Mouse (Mus musculus) midbrain, embryonic 12.5 days (tissue): ENCODE results near the gene Zdhhc1. TPM values are rescaled to one million over a fixed set of nuclear protein-coding genes. Genes with fewer than 3 reads are reported as not detected.
A peak's percentile ranks its signal among the peaks of the same experiment; 100 is the strongest.

Source experiments
- ATAC-seq: fragments of 200-750 bp; cut with Nextera tagmentation; 2 replicates; pipeline ENCODE4 v1.8.0; 2017; ENCODE audit warnings: low read depth, moderate TSS enrichment, moderate library complexity; ENCODE audit not compliant: low FRiP score
- H3K27ac ChIP-seq: fragments of 300-500 bp; sonication (generic); replicated peaks from 2 replicates; pipeline ENCODE4 v1.5.1; 2016; ENCODE audit warnings: mild to moderate bottlenecking
- H3K27me3 ChIP-seq: fragments of 300-500 bp; sonication (generic); 2 replicates; pipeline ENCODE4 v1.6.1; 2016; ENCODE audit warnings: mild to moderate bottlenecking
- H3K36me3 ChIP-seq: fragments of 300-500 bp; sonication (generic); 2 replicates; pipeline ENCODE4 v1.6.1; 2016
- H3K4me1 ChIP-seq: fragments of 300-500 bp; sonication (generic); 2 replicates; pipeline ENCODE4 v1.6.1; 2016
- H3K4me2 ChIP-seq: fragments of 300-500 bp; sonication (generic); replicated peaks from 2 replicates; pipeline ENCODE4 v1.6.1; 2016; ENCODE audit warnings: mild to moderate bottlenecking, moderate library complexity
- H3K4me3 ChIP-seq: fragments of 300-500 bp; sonication (generic); 2 replicates; pipeline ENCODE4 v1.5.1; 2016; ENCODE audit warnings: mild to moderate bottlenecking
- H3K9ac ChIP-seq: fragments of 300-500 bp; sonication (generic); replicated peaks from 2 replicates; pipeline ENCODE4 v1.6.1; 2016; ENCODE audit warnings: mild to moderate bottlenecking, moderate library complexity
- H3K9me3 ChIP-seq: fragments of 300-500 bp; sonication (generic); 2 replicates; pipeline ENCODE4 v1.6.1; 2016; ENCODE audit warnings: mild to moderate bottlenecking
- whole genome bisulfite sequencing: fragments of 180-500 bp; shearing (Covaris S2); methylation state at CpG from one replicate; pipeline ENCODE4 v1.1.7; 2016; 5-methylcytosine and 5-hydroxymethylcytosine counted together
- polyA plus RNA-seq: library from polyadenylated mRNA; unstranded; fragments of >200 nt; fragmentation: Nextera tagmentation; extraction: Ambion mirVana; gene quantifications from 2 replicates; pipeline ENCODE4 v1.2.1, GENCODE M21; 2016

Zdhhc1 gene
- polyA plus RNA-seq, 1 experiment from 2014 or later = 30.9 TPM

- Histone ChIP-seq H3K27me3 (no peaks in the 10 kb centered on the region), H3K36me3 (peaks cover 37% of the 10 kb centered on the region), H3K27ac (no peak overlapping the region), H3K9ac (no peak overlapping the region), H3K4me1 (peaks cover 10% of the 10 kb centered on the region), H3K4me3 (no peak overlapping the region), H3K4me2 (no peak overlapping the region), H3K9me3 (no peaks in the 10 kb centered on the region)
- 54% methylated on average over 2 of the region's 2 CpGs for WGBS
- ATAC-seq = no peak
Observed at GRCm38 (mm10) chr8:105531774-105532173, 35.1 kb upstream of the Zdhhc1 start.

- 74% methylated on average over 3 of the region's 3 CpGs for WGBS
- Histone ChIP-seq H3K4me3 (no peak overlapping the region), H3K27ac (no peak overlapping the region), H3K27me3 (no peaks in the 10 kb centered on the region), H3K4me2 (no peak overlapping the region), H3K9ac (no peak overlapping the region), H3K36me3 (peaks cover 39% of the 10 kb centered on the region), H3K9me3 (no peaks in the 10 kb centered on the region), H3K4me1 (peaks cover 10% of the 10 kb centered on the region)
- no peak for ATAC-seq
Observed at GRCm38 (mm10) chr8:105529271-105529670, 32.6 kb upstream of the Zdhhc1 start.

GRCm38 (mm10) chr8:105528206-105528605 lies 31.5 kb upstream of the Zdhhc1 start:
- H3K4me2 ChIP-seq = no peak overlapping the region
- peaks cover 50% of the 10 kb centered on the region for H3K36me3 ChIP-seq
- H3K4me3 ChIP-seq = no peak overlapping the region
- H3K27me3 ChIP-seq = no peaks in the 10 kb centered on the region
- no peak overlapping the region for H3K27ac ChIP-seq
- ATAC-seq = no peak
- H3K4me1 ChIP-seq = peaks cover 3% of the 10 kb centered on the region; the same call in 1 of the 2 replicates
- 91% methylated on average over 1 of the region's 1 CpGs for WGBS
- no peaks in the 10 kb centered on the region for H3K9me3 ChIP-seq
- H3K9ac ChIP-seq = no peak overlapping the region

GRCm38 (mm10) chr8:105527110-105527509 lies 30.4 kb upstream of the Zdhhc1 start:
- WGBS = 85% methylated on average over 2 of the region's 2 CpGs
- H3K27me3 ChIP-seq = no peaks in the 10 kb centered on the region
- no peak overlapping the region for H3K4me3 ChIP-seq
- H3K36me3 ChIP-seq = peaks cover 61% of the 10 kb centered on the region
- H3K4me2 ChIP-seq = no peak overlapping the region
- H3K4me1 ChIP-seq = 0 out of 2 replicates have a peak, but pooled peaks cover 3% of the 10 kb centered on the region
- ATAC-seq = no peak
- no peaks in the 10 kb centered on the region for H3K9me3 ChIP-seq
- H3K27ac ChIP-seq = no peak overlapping the region
- no peak overlapping the region for H3K9ac ChIP-seq

GRCm38 (mm10) chr8:105522890-105523289 lies 26.2 kb upstream of the Zdhhc1 start:
- Histone ChIP-seq H3K4me2 (no peak overlapping the region), H3K4me1 (peaks cover 38% of the 10 kb centered on the region), H3K27me3 (peaks cover 4% of the 10 kb centered on the region; the same call in 1 of the 2 replicates), H3K9me3 (no peaks in the 10 kb centered on the region), H3K27ac (no peak overlapping the region), H3K9ac (no peak overlapping the region), H3K36me3 (peaks cover 40% of the 10 kb centered on the region), H3K4me3 (no peak overlapping the region)
- ATAC-seq = no peak
- 90% methylated on average over 9 of the region's 9 CpGs for WGBS

- ATAC-seq = no peak
- H3K27ac ChIP-seq = no peak overlapping the region; the same call in 1 of the 2 replicates
- no peak overlapping the region for H3K9ac ChIP-seq
- H3K4me1 ChIP-seq = peaks cover 42% of the 10 kb centered on the region
- H3K9me3 ChIP-seq = no peaks in the 10 kb centered on the region
- H3K27me3 ChIP-seq = peaks cover 11% of the 10 kb centered on the region
- H3K4me3 ChIP-seq = no peak overlapping the region
- H3K36me3 ChIP-seq = peaks cover 38% of the 10 kb centered on the region
- no peak overlapping the region for H3K4me2 ChIP-seq
- 83% methylated on average over 21 of the region's 21 CpGs for WGBS
Observed at GRCm38 (mm10) chr8:105521995-105522769, 25.5 kb upstream of the Zdhhc1 start.

GRCm38 (mm10) chr8:105521061-105521460 lies 24.4 kb upstream of the Zdhhc1 start:
- ATAC-seq = peak; percentile 57
- peak overlapping the region; percentile 80 for H3K27ac ChIP-seq
- 0% methylated on average over 3 of the region's 3 CpGs for WGBS
- H3K4me2 ChIP-seq = peak overlapping the region; percentile 96
- H3K9me3 ChIP-seq = no peaks in the 10 kb centered on the region
- H3K27me3 ChIP-seq = peaks cover 21% of the 10 kb centered on the region
- peak overlapping the region; percentile 34; the same call in 1 of the 2 replicates for H3K9ac ChIP-seq
- H3K4me3 ChIP-seq = peak overlapping the region; percentile 67; the same call in 1 of the 2 replicates
- H3K4me1 ChIP-seq = peaks cover 49% of the 10 kb centered on the region
- H3K36me3 ChIP-seq = peaks cover 35% of the 10 kb centered on the region

- Histone ChIP-seq H3K9me3 (no peaks in the 10 kb centered on the region), H3K27me3 (peaks cover 21% of the 10 kb centered on the region), H3K9ac (peak overlapping the region; percentile 34; the same call in 1 of the 2 replicates), H3K4me1 (peaks cover 51% of the 10 kb centered on the region), H3K4me3 (peak overlapping the region; percentile 67), H3K36me3 (peaks cover 35% of the 10 kb centered on the region), H3K4me2 (peak overlapping the region; percentile 96), H3K27ac (peak overlapping the region; percentile 80)
- ATAC-seq = no peak
- WGBS = 22% methylated on average over 5 of the region's 5 CpGs
Observed at GRCm38 (mm10) chr8:105520521-105520920, 23.8 kb upstream of the Zdhhc1 start.

- H3K27me3 ChIP-seq = peaks cover 30% of the 10 kb centered on the region
- peaks cover 51% of the 10 kb centered on the region for H3K4me1 ChIP-seq
- peak overlapping the region; percentile 67 for H3K4me3 ChIP-seq
- peak overlapping the region; percentile 96 for H3K4me2 ChIP-seq
- no peak for ATAC-seq
- 4% methylated on average over 2 of the region's 2 CpGs for WGBS
- H3K27ac ChIP-seq = peak overlapping the region; percentile 80
- peak overlapping the region; percentile 91 for H3K9ac ChIP-seq
- peaks cover 26% of the 10 kb centered on the region for H3K36me3 ChIP-seq
- H3K9me3 ChIP-seq = no peaks in the 10 kb centered on the region
Observed at GRCm38 (mm10) chr8:105519591-105519990, 22.9 kb upstream of the Zdhhc1 start.

- H3K9ac ChIP-seq = peak within 1 kb of the TSS; percentile 91
- WGBS = under 1% methylated on average over 63 of the region's 68 CpGs
- H3K27ac ChIP-seq = peak within 1 kb of the TSS; percentile 80
- H3K4me2 ChIP-seq = peak within 1 kb of the TSS; percentile 96
- peaks cover 17% of the 10 kb centered on the region for H3K36me3 ChIP-seq
- peak; percentile 63 for ATAC-seq
- H3K4me3 ChIP-seq = peak within 1 kb of the TSS; percentile 67
- H3K4me1 ChIP-seq = peaks cover 51% of the 10 kb centered on the region
- peaks cover 30% of the 10 kb centered on the region for H3K27me3 ChIP-seq
- H3K9me3 ChIP-seq = no peaks in the 10 kb centered on the region
Observed at GRCm38 (mm10) chr8:105518436-105519313, 22.0 kb upstream of the Zdhhc1 start, which contains the start of gene Hsd11b2. Hsd11b2 (plus strand) TSS chr8:105518755.

- H3K4me2 ChIP-seq = 0 out of 2 replicates have a peak overlapping the region, but pooled peaks have one; percentile 2
- no peak overlapping the region for H3K9ac ChIP-seq
- 46% methylated on average over 8 of the region's 8 CpGs for WGBS
Observed at GRCm38 (mm10) chr8:105517346-105517745, 20.6 kb upstream of the Zdhhc1 start.

More at GRCm38 (mm10) chr8:105517346-105517745, 20.6 kb upstream of the Zdhhc1 start:
- Histone ChIP-seq H3K4me3 (no peak overlapping the region), H3K27me3 (peaks cover 30% of the 10 kb centered on the region), H3K4me1 (peaks cover 51% of the 10 kb centered on the region), H3K9me3 (no peaks in the 10 kb centered on the region), H3K27ac (0 out of 2 replicates have a peak overlapping the region, but pooled peaks have one; percentile 25), H3K36me3 (peaks cover 3% of the 10 kb centered on the region)
- ATAC-seq = no peak
